Mouse (Mus musculus) kidney, adult 18-20 months (tissue): ENCODE data around the gene Gps1.
"Not testable (repeated sequence)": the region's sequence is repeated elsewhere in the genome, so short reads cannot be mapped to it uniquely, and the experiment has no call there.

Source experiments
- DNase-seq: peaks from one replicate; pipeline ENCODE4 v3.0.0; 2021

Gps1 gene

GRCm38 (mm10) chr11:120784064-120784791 is at the start of gene Gps1, which contains the start of gene Rfng:
TSS of gene Gps1 (plus strand) at chr11:120784272.
TSS of gene Rfng (minus strand) at chr11:120784207.
- peak; percentile 86 for DNase-seq

- DNase-seq: no peak
Observed at GRCm38 (mm10) chr11:120736424-120736823, 47.6 kb upstream of the Gps1 start.

- no peak for DNase-seq
Observed at GRCm38 (mm10) chr11:120740981-120741380, 43.1 kb upstream of the Gps1 start.

GRCm38 (mm10) chr11:120744121-120744701 is 39.9 kb upstream of the Gps1 start:
- no peak for DNase-seq

GRCm38 (mm10) chr11:120747974-120748373 is 36.1 kb upstream of the Gps1 start:
- no peak for DNase-seq

- peak; percentile 47 for DNase-seq
Observed at GRCm38 (mm10) chr11:120749430-120749829, 34.6 kb upstream of the Gps1 start.

GRCm38 (mm10) chr11:120751606-120752005 is 32.5 kb upstream of the Gps1 start:
- DNase-seq: no peak

GRCm38 (mm10) chr11:120760236-120760635 is 23.8 kb upstream of the Gps1 start:
- DNase-seq: no peak

- no peak for DNase-seq
Observed at GRCm38 (mm10) chr11:120761811-120762671, 22.0 kb upstream of the Gps1 start.

GRCm38 (mm10) chr11:120762672-120763041 is 21.4 kb upstream of the Gps1 start, which contains the start of gene Hmga1b:
TSS of gene Hmga1b (plus strand) at chr11:120762794.
- not testable (repeated sequence) for DNase-seq

- DNase-seq: not testable (repeated sequence)
Observed at GRCm38 (mm10) chr11:120763121-120763999, 20.7 kb upstream of the Gps1 start.

GRCm38 (mm10) chr11:120767023-120767422 is 17.0 kb upstream of the Gps1 start:
- not testable (repeated sequence) for DNase-seq

- DNase-seq: no peak
Observed at GRCm38 (mm10) chr11:120768206-120768605, 15.9 kb upstream of the Gps1 start.

GRCm38 (mm10) chr11:120772749-120773148 is 11.3 kb upstream of the Gps1 start:
- DNase-seq: no peak

GRCm38 (mm10) chr11:120773463-120774190 is 10.4 kb upstream of the Gps1 start:
- no peak for DNase-seq

GRCm38 (mm10) chr11:120775774-120776469 is 8.2 kb upstream of the Gps1 start:
- peak; percentile 95 for DNase-seq

GRCm38 (mm10) chr11:120777123-120777522 is 6.9 kb upstream of the Gps1 start:
- DNase-seq: no peak

- no peak for DNase-seq
Observed at GRCm38 (mm10) chr11:120779876-120780275, 4.2 kb upstream of the Gps1 start.

GRCm38 (mm10) chr11:120781361-120781760 is 2.7 kb upstream of the Gps1 start:
- not testable (repeated sequence) for DNase-seq

GRCm38 (mm10) chr11:120783426-120784063 is 527 bp upstream of the Gps1 start:
- peak; percentile 23 for DNase-seq
